ENCODE assay signal across 8 mouse cellular contexts in genomic region chr19:12596290-12597072, GRCm38 (mm10). TPM values are rescaled to one million over a fixed set of nuclear protein-coding genes. Genes with fewer than 3 reads are reported as not detected.
DNase-seq lines count a peak whose midpoint lies in the region; ATAC-seq and TF ChIP-seq lines count a peak whose summit lies in the region.

No protein-coding gene starts in this region.

- H3K4me1 ChIP-seq in embryonic fibroblast, embryonic 13.5 days (ENCODE audit: control insufficient read depth, insufficient read depth, low read length), result no peaks in the 10 kb centered on the region

- peak; percentile 18 to 49 for DNase-seq in left cerebral cortex, postnatal 25 days (ENCODE audit: low spot score in 2 of 2)
- DNase-seq in left cerebral cortex, postnatal 4 days, result no peak
- DNase-seq in cerebellum, adult 18-20 months, result peak; percentile 8 to 28
- peak; percentile 23 to 69 for DNase-seq in kidney, postnatal 25 days
- DNase-seq in ovary, postnatal 10 days (ENCODE audit: low spot score), result no peak
- DNase-seq in adrenal gland, postnatal 4 days (ENCODE audit: low spot score in 2 of 2), result no peak

- H3K27ac ChIP-seq in embryonic fibroblast, embryonic 13.5 days (ENCODE audit: insufficient read depth, low read length), result no peak overlapping the region

- no peak for TF ChIP-seq CTCF in embryonic fibroblast, embryonic 13.5 days (IDR thresholded peaks at IDR 0.05; ENCODE audit: borderline replicate concordance, insufficient read depth, low read length)

- ATAC-seq in monocyte, adult 5-6 weeks (replicated peaks; ENCODE audit: insufficient number of reproducible peaks, low FRiP score, low TSS enrichment, poor library complexity, severe bottlenecking), result 0 out of 2 replicates have a peak, but pooled peaks have one; percentile 11

- H3K4me3 ChIP-seq in embryonic fibroblast, embryonic 13.5 days (ENCODE audit: insufficient read depth, low read length), result peak overlapping the region; percentile 51

- intact Hi-C loops in left cerebral cortex, postnatal 25 days (cut with DNase I), result loop anchor here (5.0 to 10.0 kb wide), 2 partner anchors 201 to 462 kb away; partner anchors contain the start of genes Lpxn and Zfp91
- intact Hi-C loops in left cerebral cortex, postnatal 4 days (cut with DNase I), result loop anchor here (5.0 to 10.0 kb wide), 2 partner anchors 201 to 582 kb away; partner anchors contain the start of genes Lpxn and Zfp91

- no peak for TF ChIP-seq POLR2A in embryonic fibroblast, embryonic 13.5 days (IDR thresholded peaks at IDR 0.05; ENCODE audit: low read depth, low read length)

RNA-seq across cellular contexts. Expression of gene Gm4952, which starts 3.3 kb away (rescaled TPM):
- under 1 TPM in 1 of 2 experiments, not detected in 1; 0.14 TPM for total RNA-seq in left cerebral cortex, postnatal 25 days (2021)
- total RNA-seq in left cerebral cortex, postnatal 4 days (2021), result under 1 TPM; 0.30 to 0.34 TPM
- 0.23 TPM in 1 of 2 replicates, not detected in the other for polyA plus RNA-seq in embryonic fibroblast, embryonic 13.5 days (2011; ENCODE audit: insufficient read length, low read depth, missing spikeins)
- total RNA-seq in monocyte, adult 5-6 weeks (2017), result not detected in 3 replicates
- total RNA-seq in adrenal gland, postnatal 4 days (2021), result 10 to 100 TPM in 1 of 2 experiments, under 1 TPM in 1; 0.31 to 14.1 TPM

RNA-seq across cellular contexts. Expression of gene Glyat, which starts 36.6 kb away (rescaled TPM):
- total RNA-seq in left cerebral cortex, postnatal 25 days (2021), result not detected
- not detected for total RNA-seq in left cerebral cortex, postnatal 4 days (2021)
- 0.23 TPM in 1 of 2 replicates, not detected in the other for polyA plus RNA-seq in embryonic fibroblast, embryonic 13.5 days (2011; ENCODE audit: insufficient read length, low read depth, missing spikeins)
- total RNA-seq in monocyte, adult 5-6 weeks (2017), result not detected in 3 replicates
- 1 to 10 TPM; 1.7 to 6.2 TPM for total RNA-seq in adrenal gland, postnatal 4 days (2021)

RNA-seq across cellular contexts. Expression of gene Fam111a, which starts 50.9 kb away (rescaled TPM):
- 1 to 10 TPM; 1.8 to 2.6 TPM for total RNA-seq in left cerebral cortex, postnatal 25 days (2021)
- 1 to 10 TPM; 6.3 to 7.6 TPM for total RNA-seq in left cerebral cortex, postnatal 4 days (2021)
- 50.9 and 56.0 TPM in 2 replicates for polyA plus RNA-seq in embryonic fibroblast, embryonic 13.5 days (2011; ENCODE audit: insufficient read length, low read depth, missing spikeins)
- 148 to 161 TPM (median 159 TPM) in 3 replicates for total RNA-seq in monocyte, adult 5-6 weeks (2017)
- 10 to 100 TPM; 13.3 to 16.9 TPM for total RNA-seq in adrenal gland, postnatal 4 days (2021)

Comparison
In these comparisons a context has a peak if more than half of its experiments do, and no peak if none do; other contexts are left out.
1. DNase-seq: peak in left cerebral cortex, postnatal 25 days (2 of 2), cerebellum, adult 18-20 months (2 of 2) and kidney, postnatal 25 days (2 of 2); none in left cerebral cortex, postnatal 4 days (single experiment), ovary, postnatal 10 days (single experiment) and adrenal gland, postnatal 4 days (0 of 2).